In the genomic region with DNA sequence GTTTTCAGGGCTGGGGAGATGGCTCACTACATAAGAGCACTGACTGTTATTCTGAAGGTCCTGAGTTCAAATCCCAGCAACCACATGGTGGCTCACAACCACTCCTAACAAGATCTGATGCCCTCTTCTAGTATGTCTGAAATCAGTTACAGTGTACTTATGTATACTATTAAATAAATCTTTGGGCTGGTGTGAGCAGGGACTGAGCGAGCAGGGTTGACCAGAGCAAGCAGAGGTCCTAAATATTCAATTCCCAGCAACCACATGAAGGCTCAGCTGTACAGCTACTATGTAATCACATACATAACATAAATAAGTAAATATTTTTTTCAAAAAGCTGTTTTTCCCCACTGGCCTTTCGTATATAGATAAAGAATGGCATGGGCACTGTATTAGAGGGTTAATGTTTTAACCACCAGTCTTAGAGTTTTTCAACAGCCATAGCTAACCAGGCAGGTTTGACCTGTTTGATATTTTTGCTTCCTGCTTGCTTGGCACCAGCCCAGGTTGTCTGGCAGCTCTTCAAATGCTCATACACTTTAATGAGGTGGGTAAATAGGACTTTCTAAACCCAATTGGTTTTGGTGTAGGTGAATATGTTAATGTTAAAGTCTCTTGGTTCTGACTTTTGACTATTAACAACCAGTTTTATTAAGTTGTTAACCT, we compare ENCODE assay signal across 11 mouse cellular contexts.
DNase-seq lines count a peak whose midpoint lies in the region; ATAC-seq and TF ChIP-seq lines count a peak whose summit lies in the region.
"Had no signal": no experiment of that assay in that cellular context is flagged by ENCODE, and none has a peak within 500 bp of the region (broad histone marks: within the 10 kb centered on the region; RNA-seq: fewer than 3 reads in every experiment).

No protein-coding gene starts in this region.

- no peak for TF ChIP-seq CTCF in kidney, postnatal 0 days (IDR thresholded peaks at IDR 0.05; ENCODE audit: low read depth)

- no peaks in the 10 kb centered on the region for H3K9me3 ChIP-seq in kidney, postnatal 0 days (replicated peaks; ENCODE audit: low read length)

- H3K27me3 ChIP-seq in kidney, postnatal 0 days (ENCODE audit: insufficient read depth, low read length): no peaks in the 10 kb centered on the region

- peak; percentile 75; the same call in 1 of the 2 replicates for ATAC-seq in kidney, postnatal 0 days (replicated peaks; ENCODE audit: low FRiP score, low read depth)
- no peak for ATAC-seq in activated CD4-positive, CD25-positive, alpha-beta regulatory T cell, adult 4 months
- ATAC-seq: inflammation-experienced regulatory T-cells, adult 6 months had no signal

- H3K36me3 ChIP-seq in kidney, postnatal 0 days (ENCODE audit: insufficient read depth, low read length): no peaks in the 10 kb centered on the region

- no peak overlapping the region for H3K4me3 ChIP-seq in kidney, postnatal 0 days (replicated peaks; ENCODE audit: low read depth, low read length)

- H3K4me2 ChIP-seq in kidney, postnatal 0 days (ENCODE audit: low read length): no peak overlapping the region

- peak; percentile 26 for DNase-seq in left cerebral cortex, postnatal 4 days
- no peak for DNase-seq in left cerebral cortex, adult 18-20 months (ENCODE audit: low spot score in 2 of 2)
- peak; percentile 34 for DNase-seq in kidney, postnatal 0 days (ENCODE audit: low spot score)
- DNase-seq in lung, postnatal 14 days: peak; percentile 62
- DNase-seq in urinary bladder, postnatal 10 days (ENCODE audit: low spot score): peak; percentile 15
- no peak for DNase-seq in left cerebral cortex, postnatal 14 days (ENCODE audit: low spot score in 2 of 2)
- DNase-seq in right cerebral cortex, postnatal 25 days: no peak
- DNase-seq: gastrocnemius, postnatal 10 days; spleen, adult 18-20 months had no signal

- H3K27ac ChIP-seq in kidney, postnatal 0 days: no peak overlapping the region

- H3K4me1 ChIP-seq in kidney, postnatal 0 days (replicated peaks; ENCODE audit: insufficient read depth, low read length): no peaks in the 10 kb centered on the region

- H3K9ac ChIP-seq in kidney, postnatal 0 days (ENCODE audit: low read depth, low read length): no peak overlapping the region

- intact Hi-C loops in left cerebral cortex, postnatal 4 days (cut with DNase I): no loop called here
- intact Hi-C loops in left cerebral cortex, postnatal 14 days (cut with DNase I): no loop called here

- 80% methylated on average over 2 of the region's 2 CpGs for WGBS in kidney, postnatal 0 days

Comparison
In these comparisons a context has a peak if more than half of its experiments do, and no peak if none do; other contexts are left out.
1. DNase-seq: peak in left cerebral cortex, postnatal 4 days (single experiment), kidney, postnatal 0 days (single experiment), lung, postnatal 14 days (single experiment) and urinary bladder, postnatal 10 days (single experiment); none in left cerebral cortex, adult 18-20 months (0 of 2), left cerebral cortex, postnatal 14 days (0 of 2) and right cerebral cortex, postnatal 25 days (single experiment).